Mouse (Mus musculus) embryonic facial prominence, embryonic 10.5 days (tissue): ENCODE results near the gene Prkd2. TPM values are rescaled to one million over a fixed set of nuclear protein-coding genes. Genes with fewer than 3 reads are reported as not detected.

Experiments
- DNase-seq: peaks from one replicate; pipeline ENCODE4 v3.0.0-alpha.2; 2017; ENCODE audit warnings: low spot score
- H3K27ac ChIP-seq: fragments of 300-500 bp; sonication (generic); replicated peaks from 2 replicates; pipeline ENCODE4 v1.5.1; 2016; ENCODE audit warnings: mild to moderate bottlenecking
- H3K27me3 ChIP-seq: fragments of 300-500 bp; sonication (generic); replicated peaks from 2 replicates; pipeline ENCODE4 v1.6.1; 2016; ENCODE audit warnings: low read depth, mild to moderate bottlenecking; ENCODE audit not compliant: poor library complexity, severe bottlenecking
- H3K36me3 ChIP-seq: fragments of 300-500 bp; sonication (generic); replicated peaks from 2 replicates; pipeline ENCODE4 v1.6.1; 2016; ENCODE audit warnings: mild to moderate bottlenecking, moderate library complexity
- H3K4me1 ChIP-seq: fragments of 300-500 bp; sonication (generic); 2 replicates; pipeline ENCODE4 v1.6.1; 2016
- H3K4me3 ChIP-seq: fragments of 300-500 bp; sonication (generic); 2 replicates; pipeline ENCODE4 v1.5.1; 2016; ENCODE audit warnings: mild to moderate bottlenecking, moderate library complexity
- H3K9me3 ChIP-seq: fragments of 300-500 bp; sonication (generic); 2 replicates; pipeline ENCODE4 v1.6.1; 2016; ENCODE audit warnings: mild to moderate bottlenecking
- WGBS: fragments of 180-500 bp; shearing (Covaris S2); methylation state at CpG from one replicate; pipeline ENCODE4 v1.1.7; 2016; 5-methylcytosine and 5-hydroxymethylcytosine counted together
- polyA plus RNA-seq: library from polyadenylated mRNA; unstranded; fragments of >200 nt; fragmentation: Nextera tagmentation; extraction: Ambion mirVana; gene quantifications from 2 replicates; pipeline ENCODE4 v1.2.1, GENCODE M21; 2016

Gene Prkd2
- polyA plus RNA-seq, 1 experiment from 2014 or later, result 13.1 TPM

- H3K27ac ChIP-seq, result peak within 1 kb of the TSS; percentile 87
- H3K27me3 ChIP-seq, result peaks cover 67% of the 10 kb centered on the region
- no peaks in the 10 kb centered on the region for H3K9me3 ChIP-seq
- peaks cover 37% of the 10 kb centered on the region for H3K36me3 ChIP-seq
- under 1% methylated on average over 30 of the region's 30 CpGs for WGBS
- H3K4me1 ChIP-seq, result peaks cover 67% of the 10 kb centered on the region
- peak within 1 kb of the TSS; percentile 55 for H3K4me3 ChIP-seq
- DNase-seq, result peak; percentile 92
These were observed 49.1 kb downstream of the Prkd2 start, which contains the start of gene Gng8 for GRCm38 (mm10) chr7:16891641-16892351. Gene Gng8 (plus strand): TSS chr7:16891786.

GRCm38 (mm10) chr7:16892352-16892730, 49.6 kb downstream of the Prkd2 start:
- no peak for DNase-seq
- Histone ChIP-seq H3K4me3 (peak overlapping the region; percentile 55), H3K27ac (peak overlapping the region; percentile 87), H3K36me3 (peaks cover 33% of the 10 kb centered on the region), H3K27me3 (peaks cover 62% of the 10 kb centered on the region), H3K4me1 (peaks cover 66% of the 10 kb centered on the region), H3K9me3 (no peaks in the 10 kb centered on the region)
- WGBS, result 37% methylated on average over 9 of the region's 9 CpGs

DNA sequence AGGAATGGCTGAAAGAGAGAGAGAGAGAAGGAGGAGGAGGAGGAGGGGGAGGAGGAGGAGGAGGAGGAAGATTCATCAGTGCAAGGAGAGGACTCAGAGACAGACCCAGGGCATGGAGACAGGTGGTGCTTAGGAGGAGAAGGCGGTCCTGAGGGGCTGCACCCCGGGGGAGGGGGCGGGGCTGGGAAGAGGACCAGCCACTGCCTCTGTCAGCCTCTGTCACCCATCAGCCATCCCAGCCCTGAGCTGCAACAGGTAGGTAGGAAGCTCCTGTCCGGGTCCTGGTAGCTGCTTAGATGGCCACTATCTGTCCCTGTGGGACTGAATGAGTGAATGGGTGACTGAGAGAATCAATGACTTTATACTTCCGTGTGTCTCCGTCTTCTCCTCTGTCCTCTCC, 50.9 kb downstream of the Prkd2 start:
- DNase-seq, result no peak
- H3K36me3 ChIP-seq, result peaks cover 20% of the 10 kb centered on the region
- H3K27ac ChIP-seq, result peak overlapping the region; percentile 5; the same call in 1 of the 2 replicates
- H3K9me3 ChIP-seq, result no peaks in the 10 kb centered on the region
- H3K4me1 ChIP-seq, result peaks cover 64% of the 10 kb centered on the region
- H3K27me3 ChIP-seq, result peaks cover 49% of the 10 kb centered on the region
- H3K4me3 ChIP-seq, result peak overlapping the region; percentile 55
- 1% methylated on average over 6 of the region's 6 CpGs for WGBS

DNA sequence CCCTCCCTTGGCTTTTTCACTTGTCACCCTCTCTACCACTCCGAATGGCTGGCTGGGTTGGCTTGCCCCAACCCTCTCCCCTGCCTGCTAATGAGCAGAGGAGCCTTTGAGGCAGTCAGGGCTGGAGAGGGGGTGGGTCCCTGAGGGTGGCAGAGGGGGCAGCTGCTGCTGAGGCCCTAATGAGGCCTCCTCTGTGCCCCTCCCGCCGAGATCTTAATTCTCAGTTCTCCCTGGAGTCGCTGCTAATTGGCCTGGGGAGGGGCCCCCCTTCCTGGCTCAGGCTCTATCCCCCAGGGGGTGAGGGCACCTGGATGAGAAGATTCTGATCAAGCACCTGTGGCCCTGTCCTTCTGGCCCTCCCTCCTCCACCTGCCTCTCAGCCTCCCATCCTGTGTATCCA, 51.6 kb downstream of the Prkd2 start:
- H3K36me3 ChIP-seq, result peaks cover 13% of the 10 kb centered on the region
- peaks cover 47% of the 10 kb centered on the region for H3K27me3 ChIP-seq
- H3K9me3 ChIP-seq, result no peaks in the 10 kb centered on the region
- H3K4me1 ChIP-seq, result peaks cover 60% of the 10 kb centered on the region
- under 1% methylated on average over 4 of the region's 4 CpGs for WGBS
- H3K27ac ChIP-seq, result peak overlapping the region; percentile 42
- peak overlapping the region; percentile 55 for H3K4me3 ChIP-seq
- no peak for DNase-seq

GRCm38 (mm10) chr7:16895000-16895399, 52.3 kb downstream of the Prkd2 start:
- peak overlapping the region; percentile 55 for H3K4me3 ChIP-seq
- peak; percentile 91 for DNase-seq
- 0 out of 2 replicates have a peak overlapping the region, but pooled peaks have one; percentile 42 for H3K27ac ChIP-seq
- H3K27me3 ChIP-seq, result peaks cover 41% of the 10 kb centered on the region
- WGBS, result under 1% methylated on average over 24 of the region's 24 CpGs
- H3K36me3 ChIP-seq, result peaks cover 7% of the 10 kb centered on the region
- peaks cover 63% of the 10 kb centered on the region for H3K4me1 ChIP-seq
- no peaks in the 10 kb centered on the region for H3K9me3 ChIP-seq

- H3K4me3 ChIP-seq, result peak overlapping the region; percentile 55
- H3K4me1 ChIP-seq, result peaks cover 63% of the 10 kb centered on the region
- H3K27ac ChIP-seq, result 0 out of 2 replicates have a peak overlapping the region, but pooled peaks have one; percentile 35
- peaks cover 36% of the 10 kb centered on the region for H3K27me3 ChIP-seq
- no peaks in the 10 kb centered on the region for H3K9me3 ChIP-seq
- DNase-seq, result no peak
- WGBS, result 31% methylated on average over 10 of the region's 10 CpGs
- peaks cover 7% of the 10 kb centered on the region for H3K36me3 ChIP-seq
These were observed 52.8 kb downstream of the Prkd2 start for GRCm38 (mm10) chr7:16895511-16895910.

DNA sequence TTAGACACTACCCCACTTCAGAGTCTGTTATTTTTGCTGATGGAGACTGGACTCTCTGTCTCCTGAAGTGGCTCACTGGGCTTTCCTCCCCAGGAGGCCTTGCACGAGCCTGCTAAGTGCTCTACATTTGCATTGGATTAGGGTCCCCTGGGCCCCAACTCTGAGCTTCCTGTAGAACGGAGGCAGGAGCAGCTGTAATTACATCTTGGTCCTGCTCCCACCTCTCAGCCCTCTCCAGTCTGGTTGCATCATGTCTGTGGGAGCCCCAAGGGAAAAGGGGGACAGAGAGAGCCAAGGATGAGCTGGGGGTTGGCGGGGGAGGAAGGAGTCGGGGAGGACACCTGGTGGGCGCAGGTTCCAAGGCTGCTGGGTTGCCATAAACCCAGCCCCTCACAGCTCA, 57.8 kb downstream of the Prkd2 start:
- Histone ChIP-seq H3K4me1 (peaks cover 40% of the 10 kb centered on the region), H3K9me3 (no peaks in the 10 kb centered on the region), H3K4me3 (peak overlapping the region; percentile 13; the same call in 1 of the 2 replicates), H3K27ac (no peak overlapping the region; the same call in 1 of the 2 replicates), H3K27me3 (peaks cover 12% of the 10 kb centered on the region; the same call in 1 of the 2 replicates), H3K36me3 (peaks cover 7% of the 10 kb centered on the region)
- 14% methylated on average over 5 of the region's 5 CpGs for WGBS
- no peak for DNase-seq

GRCm38 (mm10) chr7:16903439-16903955, 60.8 kb downstream of the Prkd2 start:
- H3K4me1 ChIP-seq, result peaks cover 60% of the 10 kb centered on the region
- 83% methylated on average over 2 of the region's 2 CpGs for WGBS

DNA sequence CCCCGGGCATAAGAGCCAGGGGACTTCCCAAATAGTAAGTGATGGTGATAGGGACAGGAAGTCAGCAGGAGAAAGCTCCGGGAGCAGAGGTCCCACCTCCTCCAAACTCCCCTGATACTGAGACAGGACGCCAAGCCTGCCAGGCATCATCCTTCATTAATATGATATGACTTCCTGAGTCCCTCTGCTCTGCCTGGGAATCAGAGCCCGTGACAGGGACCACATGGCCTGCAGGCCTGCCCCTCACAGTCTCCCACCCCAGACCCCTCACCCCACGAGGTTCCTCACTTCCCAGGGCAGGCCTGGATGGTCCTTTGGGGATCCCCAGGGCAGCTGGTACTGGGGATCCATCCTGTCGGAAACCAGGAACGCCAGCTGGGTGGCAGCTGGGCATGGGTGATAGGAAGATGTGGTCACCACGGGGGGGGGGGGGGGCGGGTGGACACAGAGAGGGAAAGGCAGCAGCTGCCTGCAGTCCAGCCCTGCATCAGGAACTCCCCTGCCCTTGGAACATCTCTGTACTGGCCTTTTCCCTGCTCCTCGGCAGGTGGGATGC, 61.5 kb downstream of the Prkd2 start:
- Histone ChIP-seq H3K27ac (no peak overlapping the region), H3K27me3 (peaks cover 21% of the 10 kb centered on the region), H3K4me1 (peaks cover 67% of the 10 kb centered on the region), H3K36me3 (no peaks in the 10 kb centered on the region), H3K4me3 (no peak overlapping the region), H3K9me3 (no peaks in the 10 kb centered on the region)
- WGBS, result 55% methylated on average over 9 of the region's 10 CpGs
- no peak for DNase-seq

More at GRCm38 (mm10) chr7:16903439-16903955, 60.8 kb downstream of the Prkd2 start:
- peaks cover 14% of the 10 kb centered on the region for H3K27me3 ChIP-seq
- DNase-seq, result no peak
- H3K4me3 ChIP-seq, result no peak overlapping the region
- no peaks in the 10 kb centered on the region for H3K36me3 ChIP-seq
- 0 out of 2 replicates have a peak overlapping the region, but pooled peaks have one; percentile 30 for H3K27ac ChIP-seq
- no peaks in the 10 kb centered on the region for H3K9me3 ChIP-seq

GRCm38 (mm10) chr7:16905491-16906021, 62.9 kb downstream of the Prkd2 start:
- no peak for DNase-seq
- Histone ChIP-seq H3K4me3 (no peak overlapping the region), H3K27me3 (peaks cover 29% of the 10 kb centered on the region), H3K27ac (0 out of 2 replicates have a peak overlapping the region, but pooled peaks have one; percentile 11), H3K4me1 (peaks cover 63% of the 10 kb centered on the region), H3K36me3 (no peaks in the 10 kb centered on the region), H3K9me3 (no peaks in the 10 kb centered on the region)
- WGBS, result 51% methylated on average over 9 of the region's 9 CpGs

GRCm38 (mm10) chr7:16906281-16906680, 63.6 kb downstream of the Prkd2 start, which contains the start of gene Ptgir:
Gene Ptgir (plus strand): TSS chr7:16906490.
- H3K9me3 ChIP-seq, result no peaks in the 10 kb centered on the region
- 19% methylated on average over 6 of the region's 6 CpGs for WGBS
- H3K4me3 ChIP-seq, result no peak within 1 kb of the TSS
- no peaks in the 10 kb centered on the region for H3K36me3 ChIP-seq
- peaks cover 29% of the 10 kb centered on the region for H3K27me3 ChIP-seq
- no peak for DNase-seq
- H3K4me1 ChIP-seq, result peaks cover 59% of the 10 kb centered on the region
- peak within 1 kb of the TSS; percentile 48; the same call in 1 of the 2 replicates for H3K27ac ChIP-seq

DNA sequence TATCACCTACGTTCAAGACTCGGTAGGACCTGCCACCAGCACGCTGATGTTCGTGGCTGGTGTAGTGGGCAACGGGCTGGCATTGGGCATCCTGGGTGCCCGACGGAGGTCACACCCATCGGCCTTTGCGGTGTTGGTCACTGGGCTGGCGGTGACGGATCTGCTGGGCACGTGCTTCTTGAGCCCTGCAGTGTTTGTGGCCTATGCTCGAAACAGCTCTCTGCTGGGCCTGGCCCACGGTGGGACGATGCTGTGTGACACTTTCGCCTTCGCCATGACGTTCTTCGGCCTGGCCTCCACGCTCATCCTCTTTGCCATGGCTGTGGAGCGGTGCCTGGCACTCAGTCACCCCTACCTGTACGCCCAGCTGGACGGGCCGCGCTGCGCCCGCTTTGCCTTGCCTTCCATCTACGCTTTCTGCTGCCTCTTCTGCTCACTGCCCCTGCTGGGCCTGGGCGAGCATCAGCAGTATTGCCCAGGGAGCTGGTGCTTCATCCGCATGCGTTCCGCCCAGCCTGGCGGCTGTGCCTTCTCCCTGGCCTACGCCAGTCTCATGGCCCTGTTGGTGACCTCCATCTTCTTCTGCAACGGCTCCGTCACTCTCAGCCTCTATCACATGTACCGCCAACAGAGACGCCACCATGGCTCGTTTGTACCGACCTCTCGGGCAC, 64.3 kb downstream of the Prkd2 start:
- 93% methylated on average over 41 of the region's 41 CpGs for WGBS
- H3K36me3 ChIP-seq, result no peaks in the 10 kb centered on the region
- no peaks in the 10 kb centered on the region for H3K9me3 ChIP-seq
- no peak for DNase-seq
- no peak overlapping the region for H3K4me3 ChIP-seq
- H3K27ac ChIP-seq, result 0 out of 2 replicates have a peak overlapping the region, but pooled peaks have one; percentile 48
- H3K27me3 ChIP-seq, result peaks cover 28% of the 10 kb centered on the region
- H3K4me1 ChIP-seq, result peaks cover 54% of the 10 kb centered on the region
